Mouse (Mus musculus) limb, embryonic 14.5 days (tissue): ENCODE measurements around the gene Cbfa2t3. TPM values are rescaled to one million over a fixed set of nuclear protein-coding genes. Genes with fewer than 3 reads are reported as not detected.

ENCODE experiments used
- ATAC-seq: fragments of 200-750 bp; cut with Nextera tagmentation; 2 replicates; pipeline ENCODE4 v1.8.0; 2017; ENCODE audit warnings: low read depth, moderate number of reproducible peaks, moderate TSS enrichment; ENCODE audit not compliant: low FRiP score
- DNase-seq: peaks from one replicate; pipeline ENCODE4 v3.0.0-alpha.2; 2015; ENCODE audit warnings: low spot score
- H3K27ac ChIP-seq: fragments of 300-500 bp; sonication (generic); replicated peaks from 2 replicates; pipeline ENCODE4 v1.5.1; 2014; ENCODE audit warnings: low read depth, mild to moderate bottlenecking, low read length, moderate library complexity, mixed read lengths
- H3K27me3 ChIP-seq: fragments of 300-500 bp; sonication (generic); 2 replicates; pipeline ENCODE4 v1.6.1; 2014; ENCODE audit warnings: low read length, mixed read lengths; ENCODE audit not compliant: control insufficient read depth, insufficient read depth
- H3K36me3 ChIP-seq: fragments of 300-500 bp; sonication (generic); 2 replicates; pipeline ENCODE4 v1.6.1; 2014; ENCODE audit warnings: mild to moderate bottlenecking, low read length, moderate library complexity, mixed read lengths; ENCODE audit not compliant: control insufficient read depth, insufficient read depth
- H3K4me1 ChIP-seq: fragments of 300-500 bp; sonication (generic); 2 replicates; pipeline ENCODE4 v1.6.1; 2014; ENCODE audit warnings: antibody characterized with exemption, low read length, mixed read lengths; ENCODE audit not compliant: control insufficient read depth, insufficient read depth
- H3K4me2 ChIP-seq: fragments of 300-500 bp; sonication (generic); replicated peaks from 2 replicates; pipeline ENCODE4 v1.6.1; 2014; ENCODE audit warnings: low read depth, mild to moderate bottlenecking, low read length, moderate library complexity; ENCODE audit not compliant: severe bottlenecking
- H3K4me3 ChIP-seq: fragments of 300-500 bp; sonication (generic); replicated peaks from 2 replicates; pipeline ENCODE4 v1.5.1; 2014; ENCODE audit warnings: low read length
- H3K9ac ChIP-seq: fragments of 300-500 bp; sonication (generic); 2 replicates; pipeline ENCODE4 v1.6.1; 2014; ENCODE audit warnings: mild to moderate bottlenecking, low read depth, low read length, moderate library complexity; ENCODE audit not compliant: severe bottlenecking
- H3K9me3 ChIP-seq: fragments of 300-500 bp; sonication (generic); 2 replicates; pipeline ENCODE4 v1.6.1; 2016; ENCODE audit warnings: low read length; ENCODE audit not compliant: control insufficient read depth
- POLR2A ChIP-seq: fragments of 200-500 bp; IDR thresholded peaks from 2 replicates; pipeline ENCODE4 v1.8.0; 2012; ENCODE audit warnings: inconsistent platforms, mild to moderate bottlenecking, moderate library complexity, borderline replicate concordance; ENCODE audit not compliant: insufficient read depth, insufficient read length; ENCODE audit errors: extremely low read depth
- WGBS: fragments of 180-500 bp; shearing (Covaris S2); extraction: QIAGEN DNeasy Blood & Tissue Kit; methylation state at CpG from one replicate; pipeline ENCODE4 v1.1.7; 2014; 5-methylcytosine and 5-hydroxymethylcytosine counted together
- polyA plus RNA-seq, 2 experiments: library from polyadenylated mRNA; depleted of rRNA in 1 of 2; stranded (reverse) in 1 of 2; unstranded in 1 of 2; fragments of >200 nt; fragmentation: Nextera tagmentation in 1 of 2; extraction: Ambion mirVana in 1 of 2; gene quantifications; 2 replicates each; pipeline versions ENCODE4 v1.2.1 to v1.2.3; 2012 to 2014

The Cbfa2t3 gene
- polyA plus RNA-seq, 2 experiments: 6.0 to 7.2 TPM

DNA sequence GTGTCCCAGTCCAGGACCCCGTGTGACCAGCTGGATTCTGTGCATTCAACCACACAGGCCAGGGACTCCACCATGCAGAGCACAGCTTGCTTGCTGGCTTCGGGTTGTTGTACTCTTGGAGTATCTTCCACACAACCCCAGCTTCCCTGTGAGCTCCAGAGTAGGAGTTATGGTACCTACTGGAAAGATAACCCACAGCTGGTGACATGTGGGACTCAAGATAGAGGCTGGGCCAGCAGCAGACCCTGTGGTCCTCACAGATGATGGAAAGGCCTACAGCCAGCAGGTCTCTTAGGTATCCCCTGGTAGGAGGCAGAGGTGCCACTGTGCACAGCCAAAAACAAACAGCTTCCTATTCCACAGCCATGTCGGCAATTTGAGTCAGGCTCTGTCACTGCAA is 12.6 kb upstream of the Cbfa2t3 start:
- H3K27ac ChIP-seq: no peak overlapping the region
- no peaks in the 10 kb centered on the region for H3K36me3 ChIP-seq
- no peaks in the 10 kb centered on the region for H3K9me3 ChIP-seq
- 69% methylated on average over 3 of the region's 3 CpGs for WGBS
- TF ChIP-seq POLR2A: no peak
- H3K4me2 ChIP-seq: no peak overlapping the region
- no peak overlapping the region for H3K4me3 ChIP-seq
- no peaks in the 10 kb centered on the region for H3K27me3 ChIP-seq
- H3K9ac ChIP-seq: no peak overlapping the region
- ATAC-seq: no peak
- H3K4me1 ChIP-seq: no peaks in the 10 kb centered on the region
- no peak for DNase-seq

- Histone ChIP-seq H3K27me3 (no peaks in the 10 kb centered on the region), H3K4me2 (no peak overlapping the region), H3K36me3 (no peaks in the 10 kb centered on the region), H3K4me1 (no peaks in the 10 kb centered on the region), H3K9ac (no peak overlapping the region), H3K27ac (no peak overlapping the region), H3K9me3 (no peaks in the 10 kb centered on the region), H3K4me3 (no peak overlapping the region)
- no peak for ATAC-seq
- DNase-seq: no peak
- TF ChIP-seq POLR2A: no peak
- 43% methylated on average over 26 of the region's 26 CpGs for WGBS
These were observed 10.6 kb upstream of the Cbfa2t3 start for GRCm38 (mm10) chr8:122709340-122710111.

GRCm38 (mm10) chr8:122707184-122707583 is 8.3 kb upstream of the Cbfa2t3 start:
- Histone ChIP-seq H3K4me1 (no peaks in the 10 kb centered on the region), H3K36me3 (no peaks in the 10 kb centered on the region), H3K27me3 (no peaks in the 10 kb centered on the region), H3K9ac (no peak overlapping the region), H3K27ac (no peak overlapping the region), H3K4me2 (no peak overlapping the region), H3K9me3 (no peaks in the 10 kb centered on the region), H3K4me3 (no peak overlapping the region)
- no peak for TF ChIP-seq POLR2A
- ATAC-seq (no peak), DNase-seq (no peak)
- WGBS: 48% methylated on average over 4 of the region's 4 CpGs

- Histone ChIP-seq H3K27me3 (no peaks in the 10 kb centered on the region), H3K4me3 (no peak overlapping the region), H3K36me3 (no peaks in the 10 kb centered on the region), H3K4me2 (no peak overlapping the region), H3K27ac (no peak overlapping the region), H3K9ac (no peak overlapping the region), H3K4me1 (no peaks in the 10 kb centered on the region), H3K9me3 (no peaks in the 10 kb centered on the region)
- 65% methylated on average over 12 of the region's 12 CpGs for WGBS
- no peak for DNase-seq
- no peak for TF ChIP-seq POLR2A
- ATAC-seq: no peak
These were observed 7.1 kb upstream of the Cbfa2t3 start for GRCm38 (mm10) chr8:122705901-122706561.

GRCm38 (mm10) chr8:122704612-122705011 is 5.7 kb upstream of the Cbfa2t3 start:
- H3K9ac ChIP-seq: no peak overlapping the region
- WGBS: 78% methylated on average over 3 of the region's 3 CpGs
- H3K4me3 ChIP-seq: no peak overlapping the region
- H3K27me3 ChIP-seq: no peaks in the 10 kb centered on the region
- no peaks in the 10 kb centered on the region for H3K4me1 ChIP-seq
- TF ChIP-seq POLR2A: no peak
- ATAC-seq (no peak), DNase-seq (no peak)
- no peaks in the 10 kb centered on the region for H3K9me3 ChIP-seq
- no peak overlapping the region for H3K4me2 ChIP-seq
- no peaks in the 10 kb centered on the region for H3K36me3 ChIP-seq
- no peak overlapping the region for H3K27ac ChIP-seq
